Mouse (Mus musculus) megakaryocyte-erythroid progenitor cell, adult 5-6 weeks (primary cell): ENCODE results near the gene Tmsb15b1. TPM values are rescaled to one million over a fixed set of nuclear protein-coding genes. Genes with fewer than 3 reads are reported as not detected.
"Not testable (repeated sequence)": the region's sequence is repeated elsewhere in the genome, so short reads cannot be mapped to it uniquely, and the experiment has no call there.

Experiments used
- ATAC-seq: replicated peaks from 2 replicates; pipeline ENCODE4 v1.8.0; 2016; ENCODE audit warnings: mild to moderate bottlenecking, inconsistent platforms; ENCODE audit not compliant: severe bottlenecking, poor library complexity, low FRiP score, low TSS enrichment
- total RNA-seq, 2 experiments: library from RNA; stranded (forward) in 1 of 2; stranded (reverse) in 1 of 2; fragments of 200-1000, 215-1000 nt in 1 of 2; fragments of >200 nt in 1 of 2; fragmentation: Nextera tagmentation in 1 of 2; gene quantifications; 2 replicates each; pipeline ENCODE4 v1.2.3; 2014 to 2017

Tmsb15b1 gene
- total RNA-seq (2014; fragmentation: Nextera tagmentation): 4.0 TPM in 1 of 2 replicates, not detected in the other
- total RNA-seq (2017): 7.0 and 13.2 TPM in 2 replicates

DNA sequence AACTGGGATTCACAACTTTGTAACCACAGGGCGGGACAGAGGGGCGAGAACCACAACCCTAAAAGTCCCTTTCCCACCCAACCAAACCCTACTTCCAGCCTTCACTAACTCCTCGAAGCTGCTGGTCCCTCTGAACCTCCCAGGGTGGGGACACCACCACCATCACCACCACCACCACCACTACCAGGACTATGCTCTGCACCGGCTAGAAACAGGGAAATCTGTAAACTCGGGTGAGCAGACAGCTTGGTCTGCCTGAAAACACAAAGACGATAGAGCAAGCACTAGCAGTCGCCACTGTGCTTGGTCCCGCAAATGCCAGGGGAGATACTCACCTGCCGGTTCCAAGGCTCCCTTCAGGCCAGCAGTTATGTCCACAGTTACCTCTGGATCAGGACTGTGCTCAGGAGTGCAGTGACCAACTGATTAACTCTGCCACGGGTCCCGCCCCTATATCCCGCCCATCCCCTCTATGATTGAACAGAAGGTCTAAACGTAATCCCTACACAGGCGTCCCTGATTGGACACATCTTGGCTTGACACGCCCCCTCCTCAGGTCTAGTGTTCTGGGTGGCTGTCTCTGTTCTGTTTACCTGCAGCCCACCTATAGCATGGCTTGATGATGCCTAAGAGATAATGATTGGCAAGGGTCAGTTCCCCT is at the start of gene Tmsb15b1, which contains the start of gene Tmsb15l:
Gene Tmsb15b1 (minus strand): TSS at position 451 of the 661 bp plus-strand sequence.
Gene Tmsb15l (minus strand): TSS at position 446 of the 661 bp plus-strand sequence.
- peak; percentile 100 for ATAC-seq

DNA sequence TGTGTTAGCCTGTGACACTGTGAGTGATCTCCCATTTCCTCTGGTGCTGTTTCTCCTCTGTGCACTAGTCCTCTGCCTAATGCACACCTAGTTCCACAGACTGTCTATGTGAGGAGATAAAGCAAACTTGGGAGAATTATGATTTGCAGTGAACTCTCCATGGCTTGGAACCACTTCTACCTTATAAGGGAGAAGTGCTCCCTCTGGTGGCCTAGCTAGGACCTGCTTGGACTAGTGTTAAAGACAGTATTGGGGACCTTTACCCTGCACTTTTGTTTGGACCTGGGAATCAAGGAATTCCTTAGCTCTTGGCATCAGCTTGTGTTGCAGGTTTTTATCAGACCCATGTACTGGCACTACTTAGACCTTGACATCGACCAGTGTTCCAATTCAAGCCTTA is 42.6 kb upstream of the Tmsb15b1 start:
- peak; percentile 89 for ATAC-seq

DNA sequence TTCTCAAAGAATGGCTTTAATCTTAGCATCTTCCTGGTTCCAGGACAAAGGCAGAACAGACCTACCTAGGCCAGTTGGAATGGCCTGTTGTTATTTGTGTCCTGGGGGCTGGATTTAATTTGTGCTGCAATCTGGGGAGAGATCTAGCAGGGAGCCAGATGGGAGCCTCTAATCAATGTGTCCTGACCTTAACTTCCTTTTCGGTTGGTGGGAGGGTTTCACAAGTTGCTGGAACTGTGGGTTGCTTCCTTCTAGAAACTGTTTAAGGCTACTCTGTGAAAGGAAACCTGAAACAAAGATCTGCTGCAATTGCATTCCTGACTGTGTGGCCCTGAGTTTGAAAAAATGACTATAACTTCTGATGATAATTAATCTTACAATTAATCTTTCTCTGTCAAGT is 41.0 kb upstream of the Tmsb15b1 start:
- no peak for ATAC-seq

DNA sequence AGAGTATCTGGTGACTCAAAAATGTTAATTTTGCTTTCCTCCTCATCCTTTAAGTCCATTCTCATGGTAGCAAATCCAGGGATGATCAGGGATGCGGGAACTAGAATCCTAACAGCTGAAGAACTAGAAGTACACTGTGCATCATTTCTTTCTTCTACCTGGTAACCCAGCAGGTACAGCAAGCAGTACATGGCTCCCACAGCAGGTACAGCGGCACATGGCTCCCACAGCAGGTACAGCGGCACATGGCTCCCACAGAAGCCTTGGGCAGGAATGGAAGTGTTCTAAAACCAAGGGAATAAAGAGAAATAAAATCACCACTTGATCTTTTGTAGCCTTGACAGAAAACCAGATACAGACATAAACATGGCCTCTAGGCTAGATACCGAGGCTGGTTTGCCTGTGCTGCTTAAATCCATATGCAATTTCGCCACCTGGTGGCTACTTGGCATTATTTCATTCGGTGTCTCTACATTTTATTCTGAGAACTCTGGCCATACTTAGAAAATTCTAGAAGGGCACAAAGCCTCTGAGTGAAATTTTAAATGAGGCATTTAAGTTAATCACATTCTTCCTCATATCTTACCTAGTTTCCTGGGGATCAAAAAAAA is 38.5 kb upstream of the Tmsb15b1 start:
- peak; percentile 94 for ATAC-seq

DNA sequence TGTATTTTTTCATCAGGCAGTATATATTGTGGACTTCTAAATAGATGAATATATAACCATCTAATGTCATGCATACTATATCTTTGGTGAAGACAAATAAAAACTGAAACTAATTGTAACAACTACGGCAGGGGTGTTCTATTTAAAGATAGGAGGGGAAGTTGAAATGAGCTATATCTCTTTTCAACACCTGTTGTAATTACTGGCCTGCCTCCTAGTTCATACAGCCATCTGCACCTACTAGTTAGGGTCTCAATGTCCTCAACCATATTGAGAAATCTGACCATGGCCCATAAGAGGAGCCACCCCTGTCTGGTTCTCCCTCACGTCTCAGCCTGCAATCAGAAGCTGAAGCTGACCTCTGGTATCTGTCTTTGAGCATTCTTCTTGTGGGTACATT is 19.6 kb upstream of the Tmsb15b1 start:
- ATAC-seq: no peak

DNA sequence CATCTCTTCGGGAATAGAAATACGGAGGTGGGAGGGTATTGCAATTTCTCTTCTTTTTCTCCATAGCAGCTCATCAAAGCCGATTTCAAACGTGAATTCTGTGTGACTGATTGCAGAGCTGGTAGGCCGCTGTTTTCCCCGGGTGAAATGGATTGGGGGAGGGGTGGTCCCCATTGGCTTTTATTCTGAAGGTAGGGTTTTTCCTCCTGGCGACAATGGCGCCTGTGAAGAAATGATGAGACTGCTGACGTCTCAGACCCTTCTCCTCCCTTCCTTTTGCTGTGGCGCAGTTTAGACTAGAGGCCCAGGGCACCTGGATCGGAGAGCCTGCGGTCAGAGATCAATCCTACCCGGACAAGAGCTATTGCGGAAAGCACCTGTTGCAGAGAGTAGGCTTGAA is 17.0 kb upstream of the Tmsb15b1 start:
- no peak for ATAC-seq

DNA sequence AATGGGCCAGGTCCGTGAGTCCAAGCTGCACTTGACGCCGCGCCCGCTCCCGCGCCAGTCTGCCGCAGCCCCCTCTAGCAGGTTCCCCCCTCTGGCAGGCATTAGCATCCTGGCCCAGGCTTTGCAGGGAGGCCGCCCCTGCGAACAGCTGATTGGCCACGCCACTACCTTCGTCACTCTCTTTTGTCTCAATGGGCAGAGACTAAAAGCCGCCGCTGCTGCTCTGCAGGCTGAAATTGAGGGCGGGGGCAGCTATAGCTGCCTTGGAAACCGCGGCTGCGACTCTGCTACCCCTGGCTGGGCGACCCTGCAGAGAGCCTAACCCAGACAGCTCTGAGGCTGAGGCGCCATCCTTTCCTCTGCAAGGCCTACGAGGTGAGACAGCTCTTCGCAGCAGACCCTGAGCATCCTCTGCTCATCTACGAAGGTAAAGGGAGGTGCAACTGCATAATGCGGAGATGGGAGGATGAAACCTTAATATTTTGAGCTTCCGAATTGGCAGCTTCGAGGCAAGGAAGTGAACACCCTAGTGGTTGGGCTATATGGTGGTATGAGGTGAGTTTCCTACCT is 16.4 kb upstream of the Tmsb15b1 start, which contains the start of gene Zcchc18:
Gene Zcchc18 (plus strand): TSS at position 178 of the 570 bp plus-strand sequence.
- peak; percentile 94 for ATAC-seq

DNA sequence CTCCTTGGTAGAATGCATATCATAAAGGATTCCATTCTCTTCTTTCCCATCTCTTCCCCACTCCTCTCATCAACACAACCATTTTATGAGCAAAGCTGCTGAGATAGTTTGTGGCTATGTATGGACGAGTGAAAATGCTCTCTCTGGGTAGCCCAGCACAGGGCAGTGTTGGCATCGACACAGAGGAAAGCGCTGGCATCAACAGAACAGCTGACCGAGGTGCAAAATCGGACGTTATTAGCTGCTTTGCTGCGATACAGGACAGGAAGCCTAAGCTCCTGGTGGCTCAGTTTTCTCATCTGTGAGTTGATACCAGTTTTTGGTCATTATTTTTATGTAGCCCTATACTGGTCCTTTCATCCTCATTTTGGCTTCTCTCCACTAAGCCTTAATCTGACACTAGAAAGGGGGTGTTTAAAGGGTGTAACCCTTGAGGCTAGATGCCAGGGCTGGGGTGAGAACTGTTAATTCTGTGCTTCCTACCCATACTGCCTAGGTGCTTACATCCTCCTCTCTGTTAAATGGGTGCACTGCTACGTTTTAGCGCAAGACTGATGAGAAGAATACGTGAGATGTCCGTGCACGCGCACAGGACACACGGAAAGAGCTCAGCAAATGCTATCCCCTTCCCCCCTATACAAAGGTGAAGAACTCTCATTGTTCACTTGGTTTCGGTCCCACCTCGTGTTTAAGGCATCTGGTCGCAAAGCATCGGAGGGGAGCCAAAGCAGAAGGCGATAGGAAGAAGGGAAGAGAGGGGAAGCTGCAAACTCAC is 15.7 kb upstream of the Tmsb15b1 start:
- ATAC-seq: 0 out of 2 replicates have a peak, but pooled peaks have one; percentile 23

DNA sequence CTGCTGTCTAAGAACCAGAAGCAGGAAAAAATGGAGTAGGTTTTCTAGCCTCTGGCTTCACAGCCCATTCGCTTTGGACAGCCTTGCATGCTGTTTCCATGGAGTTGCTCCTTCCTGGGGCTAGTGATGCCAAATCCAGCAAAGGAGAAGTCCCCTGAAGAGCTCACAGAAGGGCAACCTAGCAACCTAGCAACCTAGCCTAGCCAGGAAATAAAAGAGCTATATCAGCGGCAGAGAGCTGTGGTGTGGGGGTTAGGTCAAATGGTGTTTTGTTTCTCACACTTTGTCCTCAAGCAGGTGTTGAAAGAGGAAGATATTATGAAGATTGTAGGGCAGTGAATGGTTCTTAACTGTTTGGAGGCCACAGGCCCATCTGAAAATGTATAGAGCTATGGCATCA is 14.6 kb upstream of the Tmsb15b1 start:
- ATAC-seq: no peak

DNA sequence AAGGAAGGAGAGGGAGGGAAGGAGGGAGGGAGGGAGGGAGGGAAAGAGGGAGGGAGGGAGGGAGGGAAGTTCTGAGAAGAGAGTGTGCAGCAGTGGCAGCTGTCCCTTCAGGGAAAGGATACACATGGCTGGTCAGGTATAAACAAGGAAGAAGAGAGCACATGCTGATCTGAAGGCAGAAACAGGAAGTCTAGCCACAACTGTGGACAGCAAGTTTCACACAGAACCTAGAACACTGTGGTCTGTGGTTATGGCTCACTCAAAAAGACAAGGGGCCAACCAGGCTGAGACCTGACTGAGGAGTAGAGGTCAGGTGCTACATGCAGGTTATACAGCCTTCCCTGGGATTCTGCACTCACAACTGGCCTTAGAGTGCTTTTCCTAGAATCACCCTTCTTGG is 9.4 kb upstream of the Tmsb15b1 start:
- no peak for ATAC-seq

DNA sequence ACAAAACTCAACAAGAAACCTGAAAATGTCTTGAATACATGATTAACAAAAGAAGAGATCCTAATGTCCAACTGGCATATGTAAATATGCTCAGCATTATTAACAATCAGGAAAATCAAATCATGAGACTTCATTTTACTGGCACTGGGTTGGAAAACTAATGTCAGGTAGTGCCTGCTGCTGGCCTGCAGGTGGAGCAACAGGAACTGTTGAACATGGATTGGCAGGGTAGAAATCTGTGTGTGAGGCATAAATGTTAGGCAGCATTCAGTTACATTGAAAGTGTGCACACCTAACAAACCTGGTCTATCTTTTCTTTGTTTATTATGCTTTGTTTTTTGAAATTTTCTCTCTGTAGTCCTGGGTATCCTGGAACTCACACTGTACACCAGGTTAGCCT is 1.9 kb upstream of the Tmsb15b1 start:
- ATAC-seq: 0 out of 2 replicates have a peak, but pooled peaks have one; percentile 51

DNA sequence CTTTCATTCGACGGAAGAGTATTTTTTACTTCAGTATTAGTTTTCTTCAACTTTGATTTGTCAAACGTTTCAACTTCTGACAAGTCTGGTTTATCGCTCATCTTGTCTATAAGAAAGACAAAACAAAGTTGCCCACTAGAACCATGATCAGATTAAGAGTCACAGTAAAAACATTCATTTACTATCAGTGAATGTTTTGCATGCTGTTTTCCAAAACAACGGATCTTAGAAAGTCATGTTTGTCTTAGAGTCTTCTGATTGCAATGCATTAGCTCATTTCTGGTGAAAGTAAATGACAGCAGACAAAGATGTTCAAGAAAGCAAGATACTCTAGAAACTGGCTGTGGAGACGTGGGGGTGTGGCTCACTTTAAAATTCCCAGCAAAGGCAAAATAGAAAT is 1.3 kb downstream of the Tmsb15b1 start, which contains the start of gene Tmsb15b2:
Gene Tmsb15b2 (minus strand): TSS at position 101 of the 400 bp plus-strand sequence.
- not testable (repeated sequence) for ATAC-seq

DNA sequence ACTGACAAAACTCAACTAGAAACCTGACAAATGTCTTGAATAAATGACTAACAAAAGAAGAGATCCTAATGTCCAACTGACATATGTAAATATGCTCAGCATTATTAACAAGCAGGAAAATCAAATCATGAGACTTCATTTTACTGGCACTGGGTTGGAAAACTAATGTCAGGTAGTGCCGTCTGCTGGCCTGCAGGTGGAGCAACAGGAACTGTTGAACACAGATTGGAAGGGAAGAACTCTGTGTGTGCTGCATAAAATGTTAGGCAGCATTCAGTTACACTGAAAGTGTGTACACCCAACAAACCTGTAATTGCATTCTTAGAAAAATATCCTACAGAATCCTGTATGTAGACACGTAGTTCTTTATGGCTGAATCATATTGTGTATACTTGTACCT is 17.0 kb downstream of the Tmsb15b1 start:
- peak; percentile 74 for ATAC-seq

DNA sequence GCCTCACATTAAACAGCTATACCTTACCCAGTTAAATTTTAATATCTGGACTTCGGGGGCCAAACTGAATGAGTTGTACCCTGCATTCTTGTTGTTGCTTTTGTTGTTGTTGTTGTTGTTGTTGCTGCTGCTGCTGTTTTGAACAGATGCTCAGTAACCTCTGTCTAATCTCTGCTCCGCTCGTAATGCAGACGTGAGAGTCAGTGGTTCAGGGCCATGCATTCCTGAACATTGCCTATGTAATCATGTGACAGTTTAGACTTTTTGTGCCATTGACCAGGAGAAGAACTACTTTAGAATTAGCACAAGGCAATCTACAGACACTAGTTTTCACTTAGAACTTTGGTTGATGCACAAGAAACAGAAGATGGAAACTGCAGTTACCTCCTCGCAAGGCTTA is 18.4 kb downstream of the Tmsb15b1 start:
- ATAC-seq: not testable (repeated sequence)

DNA sequence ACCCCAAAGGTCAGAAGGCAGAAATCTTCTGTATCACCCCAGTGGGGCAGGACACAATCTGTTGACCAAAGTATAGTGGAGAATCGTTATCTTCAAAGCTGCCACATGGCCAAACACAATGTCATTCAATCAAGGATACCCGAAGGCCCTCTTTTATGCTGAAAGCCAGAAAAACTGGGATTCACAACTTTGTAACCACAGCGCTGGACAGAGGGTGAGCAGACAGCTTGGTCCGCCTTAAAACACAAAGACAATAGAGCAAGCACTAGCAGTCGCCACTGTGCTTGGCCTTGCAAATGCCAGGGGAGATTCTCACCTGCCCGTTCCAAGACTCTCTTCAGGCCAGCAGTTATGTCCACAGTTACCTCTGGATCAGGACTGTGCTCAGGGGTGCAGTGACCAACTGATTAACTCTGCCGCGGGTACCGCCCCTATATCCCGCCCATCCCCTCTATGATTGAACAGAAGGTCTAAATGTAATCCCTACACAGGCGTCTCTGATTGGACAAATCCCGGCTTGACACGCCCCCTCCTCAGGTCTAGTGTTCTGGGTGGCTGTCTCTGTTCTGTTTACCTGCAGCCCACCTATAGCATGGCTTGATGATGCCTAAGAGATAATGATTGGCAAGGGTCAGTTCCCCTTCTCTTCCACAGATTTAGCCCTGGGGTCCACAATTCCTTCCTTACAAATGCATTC is 18.9 kb downstream of the Tmsb15b1 start:
- ATAC-seq: peak; percentile 85

DNA sequence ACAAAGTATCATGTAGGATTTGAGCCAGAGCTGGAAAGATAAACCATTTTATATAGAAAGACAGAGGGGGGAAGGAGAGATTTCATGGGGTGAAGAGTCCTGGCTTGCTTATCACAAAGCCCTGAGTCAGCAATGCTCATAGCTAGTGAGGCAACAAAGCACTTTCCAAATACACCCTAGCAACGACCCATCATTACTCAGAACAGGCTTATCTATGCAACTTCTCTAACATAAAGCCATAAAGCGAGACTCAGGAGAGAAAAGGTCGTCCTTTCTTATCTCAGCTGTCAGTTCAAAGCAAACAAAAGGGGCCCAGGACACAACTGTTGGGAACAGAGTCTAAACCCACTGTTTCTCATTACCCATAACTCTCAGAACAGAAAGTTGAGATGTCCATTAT is 38.7 kb downstream of the Tmsb15b1 start:
- ATAC-seq: no peak

DNA sequence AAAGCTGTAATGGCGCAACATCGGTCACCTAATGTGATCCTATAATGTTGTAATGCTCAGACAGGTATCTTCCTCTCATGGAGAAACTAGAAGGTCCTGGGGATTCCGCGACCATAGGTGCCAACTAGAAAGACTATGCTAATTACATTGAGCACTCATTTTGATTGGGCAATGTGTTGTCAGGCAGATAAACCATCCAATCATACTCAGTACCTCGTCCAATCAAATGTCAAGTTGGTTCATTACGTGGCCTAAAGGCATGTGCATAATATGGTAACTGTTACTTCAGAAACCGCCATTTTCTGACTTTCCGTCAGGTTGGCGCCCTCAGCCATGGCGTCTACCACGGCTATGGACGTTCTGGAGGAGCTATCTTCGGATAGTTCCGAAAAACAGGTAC is 49.6 kb downstream of the Tmsb15b1 start, which contains the start of gene H2bfm:
Gene H2bfm (plus strand): TSS at position 295 of the 400 bp plus-strand sequence.
- no peak for ATAC-seq

DNA sequence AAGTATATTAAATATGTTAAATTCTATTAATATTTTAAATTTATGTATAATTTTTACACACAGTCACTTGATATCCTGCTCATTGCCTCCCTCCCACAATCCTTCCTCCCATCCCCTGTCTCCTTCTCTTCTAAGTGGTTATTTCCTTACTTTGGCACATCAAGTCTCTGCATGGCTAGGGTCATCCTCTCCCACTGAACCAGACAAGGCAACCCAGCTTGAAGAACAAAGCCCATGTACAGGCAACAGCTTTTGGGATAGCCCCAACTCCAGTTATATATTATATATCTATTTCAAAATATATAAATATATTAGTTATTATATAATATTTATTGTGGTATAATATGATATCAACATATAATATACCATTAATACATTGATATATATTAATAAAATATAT is 50.8 kb downstream of the Tmsb15b1 start:
- ATAC-seq: no peak
